Mouse (Mus musculus) hindbrain, embryonic 14.5 days (tissue): Measurements from ENCODE around the gene Crybb1. TPM values are rescaled to one million over a fixed set of nuclear protein-coding genes. Genes with fewer than 3 reads are reported as not detected.
A peak's percentile ranks its signal among the peaks of the same experiment; 100 is the strongest.

Experiments
- ATAC-seq: fragments of 200-750 bp; cut with Nextera tagmentation; 2 replicates; pipeline ENCODE4 v1.8.0; 2017; ENCODE audit warnings: moderate number of reproducible peaks, mild to moderate bottlenecking, moderate TSS enrichment, moderate library complexity; ENCODE audit not compliant: low FRiP score
- DNase-seq: peaks from one replicate; pipeline ENCODE4 v3.0.0-alpha.2; 2015; ENCODE audit warnings: low spot score
- H3K27ac ChIP-seq: fragments of 300-500 bp; sonication (generic); 2 replicates; pipeline ENCODE4 v1.5.1; 2014; ENCODE audit warnings: mild to moderate bottlenecking, moderate library complexity
- H3K27me3 ChIP-seq: fragments of 300-500 bp; sonication (generic); 2 replicates; pipeline ENCODE4 v1.6.1; 2014; ENCODE audit warnings: mild to moderate bottlenecking, low read length, mixed read lengths; ENCODE audit not compliant: control insufficient read depth, insufficient read depth
- H3K36me3 ChIP-seq: fragments of 300-500 bp; sonication (generic); replicated peaks from 2 replicates; pipeline ENCODE4 v1.6.1; 2014; ENCODE audit not compliant: control insufficient read depth, insufficient read depth
- H3K4me1 ChIP-seq: fragments of 300-500 bp; sonication (generic); replicated peaks from 2 replicates; pipeline ENCODE4 v1.6.1; 2014; ENCODE audit warnings: antibody characterized with exemption, low read length, mixed read lengths; ENCODE audit not compliant: control insufficient read depth, insufficient read depth
- H3K4me2 ChIP-seq: fragments of 300-500 bp; sonication (generic); replicated peaks from 2 replicates; pipeline ENCODE4 v1.6.1; 2014; ENCODE audit warnings: mild to moderate bottlenecking, moderate library complexity
- H3K4me3 ChIP-seq: fragments of 300-500 bp; sonication (generic); replicated peaks from 2 replicates; pipeline ENCODE4 v1.5.1; 2014; ENCODE audit warnings: mild to moderate bottlenecking, low read length
- H3K9ac ChIP-seq: fragments of 300-500 bp; sonication (generic); 2 replicates; pipeline ENCODE4 v1.6.1; 2014
- H3K9me3 ChIP-seq: fragments of 300-500 bp; sonication (generic); 2 replicates; pipeline ENCODE4 v1.6.1; 2016; ENCODE audit warnings: low read length; ENCODE audit not compliant: control insufficient read depth
- WGBS: fragments of 180-500 bp; shearing (Covaris S2); extraction: QIAGEN DNeasy Blood & Tissue Kit; methylation state at CpG from one replicate; pipeline ENCODE4 v1.1.7; 2014; 5-methylcytosine and 5-hydroxymethylcytosine counted together
- polyA plus RNA-seq: library from polyadenylated mRNA; unstranded; fragments of >200 nt; fragmentation: Nextera tagmentation; extraction: Ambion mirVana; gene quantifications from 2 replicates; pipeline ENCODE4 v1.2.1, GENCODE M21; 2014

Gene Crybb1
- polyA plus RNA-seq, 1 experiment from 2014 or later, result 3.9 TPM

- no peaks in the 10 kb centered on the region for H3K36me3 ChIP-seq
- 58% methylated on average over 5 of the region's 5 CpGs for WGBS
- no peak overlapping the region for H3K9ac ChIP-seq
- ATAC-seq (no peak), DNase-seq (no peak)
- no peak overlapping the region for H3K27ac ChIP-seq
- no peaks in the 10 kb centered on the region for H3K27me3 ChIP-seq
- no peak overlapping the region for H3K4me3 ChIP-seq
- peaks cover 5% of the 10 kb centered on the region; the same call in 1 of the 2 replicates for H3K4me1 ChIP-seq
- no peaks in the 10 kb centered on the region for H3K9me3 ChIP-seq
- no peak overlapping the region for H3K4me2 ChIP-seq
These were observed 12.6 kb upstream of the Crybb1 start for GRCm38 (mm10) chr5:112243041-112243440.

GRCm38 (mm10) chr5:112243539-112244274 lies 11.9 kb upstream of the Crybb1 start:
- H3K27me3 ChIP-seq, result no peaks in the 10 kb centered on the region
- H3K9ac ChIP-seq, result no peak overlapping the region

GRCm38 (mm10) chr5:112244275-112244562 lies 11.4 kb upstream of the Crybb1 start:
- Histone ChIP-seq H3K36me3 (no peaks in the 10 kb centered on the region), H3K4me1 (no peaks in the 10 kb centered on the region), H3K4me3 (no peak overlapping the region), H3K27ac (no peak overlapping the region), H3K4me2 (no peak overlapping the region), H3K27me3 (no peaks in the 10 kb centered on the region), H3K9me3 (no peaks in the 10 kb centered on the region), H3K9ac (no peak overlapping the region)
- DNase-seq (no peak), ATAC-seq (no peak)
- WGBS, result 91% methylated on average over 1 of the region's 1 CpGs

More at GRCm38 (mm10) chr5:112243539-112244274, 11.9 kb upstream of the Crybb1 start:
- no peak for DNase-seq
- ATAC-seq, result no peak
- Histone ChIP-seq H3K27ac (no peak overlapping the region), H3K4me3 (no peak overlapping the region), H3K4me2 (no peak overlapping the region), H3K36me3 (no peaks in the 10 kb centered on the region), H3K9me3 (no peaks in the 10 kb centered on the region), H3K4me1 (no peaks in the 10 kb centered on the region)
- WGBS, result 74% methylated on average over 10 of the region's 10 CpGs

GRCm38 (mm10) chr5:112244890-112245615 lies 10.6 kb upstream of the Crybb1 start:
- Histone ChIP-seq H3K27ac (no peak overlapping the region), H3K4me3 (no peak overlapping the region), H3K4me1 (no peaks in the 10 kb centered on the region), H3K36me3 (no peaks in the 10 kb centered on the region), H3K9ac (no peak overlapping the region), H3K4me2 (no peak overlapping the region), H3K9me3 (no peaks in the 10 kb centered on the region), H3K27me3 (no peaks in the 10 kb centered on the region)
- DNase-seq (no peak), ATAC-seq (no peak)
- WGBS, result 46% methylated on average over 8 of the region's 8 CpGs

GRCm38 (mm10) chr5:112247399-112247798 lies 8.2 kb upstream of the Crybb1 start:
- ATAC-seq (no peak), DNase-seq (no peak)
- no peaks in the 10 kb centered on the region for H3K4me1 ChIP-seq
- no peaks in the 10 kb centered on the region for H3K9me3 ChIP-seq
- H3K4me2 ChIP-seq, result no peak overlapping the region
- H3K4me3 ChIP-seq, result no peak overlapping the region
- WGBS, result 56% methylated on average over 8 of the region's 8 CpGs
- no peaks in the 10 kb centered on the region for H3K36me3 ChIP-seq
- H3K27me3 ChIP-seq, result no peaks in the 10 kb centered on the region
- no peak overlapping the region for H3K9ac ChIP-seq
- H3K27ac ChIP-seq, result no peak overlapping the region

GRCm38 (mm10) chr5:112249106-112249505 lies 6.5 kb upstream of the Crybb1 start:
- Histone ChIP-seq H3K9me3 (no peaks in the 10 kb centered on the region), H3K9ac (no peak overlapping the region), H3K36me3 (no peaks in the 10 kb centered on the region), H3K27me3 (no peaks in the 10 kb centered on the region), H3K4me3 (no peak overlapping the region), H3K4me2 (no peak overlapping the region), H3K4me1 (no peaks in the 10 kb centered on the region), H3K27ac (no peak overlapping the region)
- no peak for DNase-seq
- no peak for ATAC-seq
- 87% methylated on average over 11 of the region's 11 CpGs for WGBS

GRCm38 (mm10) chr5:112252400-112252799 lies 3.2 kb upstream of the Crybb1 start, which contains the start of gene Cryba4:
TSS of gene Cryba4 (minus strand) at chr5:112252518.
- 75% methylated on average over 2 of the region's 2 CpGs for WGBS
- Histone ChIP-seq H3K36me3 (no peaks in the 10 kb centered on the region), H3K27ac (no peak within 1 kb of the TSS), H3K4me3 (no peak within 1 kb of the TSS), H3K9me3 (no peaks in the 10 kb centered on the region), H3K27me3 (no peaks in the 10 kb centered on the region), H3K4me2 (no peak within 1 kb of the TSS), H3K9ac (no peak within 1 kb of the TSS), H3K4me1 (no peaks in the 10 kb centered on the region)
- no peak for DNase-seq
- ATAC-seq, result no peak

GRCm38 (mm10) chr5:112253169-112253568 lies 2.4 kb upstream of the Crybb1 start:
- H3K9ac ChIP-seq, result no peak overlapping the region
- no peaks in the 10 kb centered on the region for H3K36me3 ChIP-seq
- ATAC-seq, result no peak
- H3K9me3 ChIP-seq, result no peaks in the 10 kb centered on the region
- no peak overlapping the region for H3K4me2 ChIP-seq
- H3K4me3 ChIP-seq, result no peak overlapping the region
- no peak for DNase-seq
- H3K27me3 ChIP-seq, result no peaks in the 10 kb centered on the region
- 30% methylated on average over 8 of the region's 8 CpGs for WGBS
- no peaks in the 10 kb centered on the region for H3K4me1 ChIP-seq
- H3K27ac ChIP-seq, result no peak overlapping the region

GRCm38 (mm10) chr5:112254282-112254806 lies 1.3 kb upstream of the Crybb1 start:
- Histone ChIP-seq H3K9me3 (no peaks in the 10 kb centered on the region), H3K9ac (no peak overlapping the region), H3K27ac (no peak overlapping the region), H3K4me3 (no peak overlapping the region), H3K4me1 (no peaks in the 10 kb centered on the region), H3K4me2 (no peak overlapping the region), H3K27me3 (no peaks in the 10 kb centered on the region), H3K36me3 (no peaks in the 10 kb centered on the region)
- 53% methylated on average over 7 of the region's 7 CpGs for whole genome bisulfite sequencing
- ATAC-seq (peak; percentile 46; the same call in 1 of the 2 replicates), DNase-seq (no peak)
